Mouse (Mus musculus) left cerebral cortex, adult 18-20 months (tissue): ENCODE measurements around the gene Gm9821. TPM values are rescaled to one million over a fixed set of nuclear protein-coding genes. Genes with fewer than 3 reads are reported as not detected.

Experiments used
- microRNA-seq, 2 experiments: library from miRNA; unstranded; fragments of <30 nt; microRNA quantifications; one replicate each; pipeline ENCODE4 v1.2.0; 2021
- total RNA-seq, 2 experiments: library from RNA; stranded (reverse); gene quantifications; 2 replicates each; pipeline ENCODE4 v1.2.3; 2021

Gm9821 gene
- total RNA-seq, 2 experiments from 2014 or later, result not detected

Small RNA genes lying within 50 kb of the gene (microRNA-seq; reads per million reads assigned to microRNA genes)
- gene Mir6999, result 0.50 to 0.85 reads per million in 2 experiments

Other genes starting within 250 kb of the Gm9821 start
- 10 to 100 TPM; 91.9 to 92.9 TPM for gene Atg13, start 235.1 kb upstream of the Gm9821 start, total RNA-seq
- 1 to 10 TPM; 6.6 to 7.8 TPM for gene Harbi1, start 234.9 kb upstream of the Gm9821 start, total RNA-seq
- gene Ambra1, start 215.6 kb upstream of the Gm9821 start, total RNA-seq, result 10 to 100 TPM; 52.5 to 53.6 TPM
- 10 to 100 TPM; 56.6 to 61.4 TPM for gene Chrm4, start 18.5 kb upstream of the Gm9821 start, total RNA-seq
- gene Mdk, start 13.4 kb upstream of the Gm9821 start, total RNA-seq, result 10 to 100 TPM; 19.0 to 23.8 TPM
- gene Dgkz, start 30.2 kb downstream of the Gm9821 start, total RNA-seq, result 100 to 1,000 TPM; 491 to 526 TPM
- 1 to 10 TPM; 2.3 to 2.6 TPM for gene Creb3l1, start 78.8 kb downstream of the Gm9821 start, total RNA-seq
- gene Phf21a, start 147.4 kb downstream of the Gm9821 start, total RNA-seq, result 100 to 1,000 TPM; 121 to 130 TPM